In genomic region chr17:15715013-15715902, GRCm38 (mm10) we compare ENCODE assay signal across 8 mouse cellular contexts. TPM values are rescaled to one million over a fixed set of nuclear protein-coding genes. Genes with fewer than 3 reads are reported as not detected.
DNase-seq lines count a peak whose midpoint lies in the region; ATAC-seq and TF ChIP-seq lines count a peak whose summit lies in the region.
"Had no signal": no experiment of that assay in that cellular context is flagged by ENCODE, and none has a peak within 500 bp of the region (broad histone marks: within the 10 kb centered on the region; RNA-seq: fewer than 3 reads in every experiment).

No protein-coding gene starts in this region.

- H3K27me3 ChIP-seq in forebrain, embryonic 14.5 days (replicated peaks; ENCODE audit: control insufficient read depth, insufficient read depth, low read length): no peaks in the 10 kb centered on the region
- no peaks in the 10 kb centered on the region for H3K27me3 ChIP-seq in midbrain, embryonic 11.5 days (ENCODE audit: control insufficient read depth, insufficient read depth, low read length)
- no peaks in the 10 kb centered on the region for H3K27me3 ChIP-seq in thymus, adult 2 months (ENCODE audit: control insufficient read depth, insufficient read depth, low read length)

- H3K36me3 ChIP-seq in forebrain, embryonic 14.5 days (ENCODE audit: control insufficient read depth, insufficient read depth, low read length): peaks cover 4% of the 10 kb centered on the region; the same call in 1 of the 2 replicates
- H3K36me3 ChIP-seq in midbrain, embryonic 11.5 days (ENCODE audit: control insufficient read depth, insufficient read depth, low read length): no peaks in the 10 kb centered on the region; the same call in 1 of the 2 replicates
- H3K36me3 ChIP-seq in thymus, adult 2 months (ENCODE audit: control insufficient read depth, insufficient read depth, low read length): peaks cover 12% of the 10 kb centered on the region

- no peaks in the 10 kb centered on the region for H3K4me1 ChIP-seq in forebrain, embryonic 14.5 days (ENCODE audit: control insufficient read depth, insufficient read depth, low read length)
- H3K4me1 ChIP-seq in midbrain, embryonic 11.5 days (ENCODE audit: control insufficient read depth, insufficient read depth, low read length): 0 out of 2 replicates have a peak, but pooled peaks cover 2% of the 10 kb centered on the region
- H3K4me1 ChIP-seq in thymus, adult 2 months (replicated peaks; ENCODE audit: control insufficient read depth, insufficient read depth, low read length): peaks cover 2% of the 10 kb centered on the region

- no peaks in the 10 kb centered on the region for H3K9me3 ChIP-seq in forebrain, embryonic 14.5 days (replicated peaks; ENCODE audit: control insufficient read depth, low read length)
- no peaks in the 10 kb centered on the region for H3K9me3 ChIP-seq in midbrain, embryonic 11.5 days (ENCODE audit: control insufficient read depth, low read length)

- H3K4me2 ChIP-seq in forebrain, embryonic 14.5 days (ENCODE audit: low read length): no peak overlapping the region
- H3K4me2 ChIP-seq in midbrain, embryonic 11.5 days: no peak overlapping the region

- no peak overlapping the region for H3K27ac ChIP-seq in forebrain, embryonic 14.5 days (ENCODE audit: low read depth, low read length)
- no peak overlapping the region for H3K27ac ChIP-seq in midbrain, embryonic 11.5 days (ENCODE audit: low read depth, low read length)
- H3K27ac ChIP-seq in thymus, adult 2 months (ENCODE audit: control insufficient read depth, insufficient read depth, low read length): no peak overlapping the region

- no peak for TF ChIP-seq POLR2A in thymus, adult 2 months (IDR thresholded peaks at IDR 0.05; ENCODE audit: control insufficient read depth, extremely low read depth, insufficient read depth, low read length, poor library complexity)

- H3K9ac ChIP-seq in forebrain, embryonic 14.5 days (ENCODE audit: low read length): no peak overlapping the region
- no peak overlapping the region for H3K9ac ChIP-seq in midbrain, embryonic 11.5 days (ENCODE audit: low read length)

- H3K4me3 ChIP-seq in forebrain, embryonic 14.5 days (ENCODE audit: low read depth, low read length): no peak overlapping the region
- no peak overlapping the region for H3K4me3 ChIP-seq in midbrain, embryonic 11.5 days (ENCODE audit: low read depth, low read length)
- H3K4me3 ChIP-seq in thymus, adult 2 months (ENCODE audit: control insufficient read depth, insufficient read depth, low read length): no peak overlapping the region
- H3K4me3 ChIP-seq: myocyte had no signal

- peak; percentile 68 for ATAC-seq in forebrain, embryonic 14.5 days
- peak; percentile 64; the same call in 1 of the 2 replicates for ATAC-seq in midbrain, embryonic 11.5 days (ENCODE audit: low FRiP score)

- TF ChIP-seq CTCF in thymus, adult 2 months (IDR thresholded peaks at IDR 0.05; ENCODE audit: borderline replicate concordance, control insufficient read depth, extremely low read depth, insufficient read depth, low read length, poor library complexity): peak; percentile 54; the same call in 1 of the 2 replicates

- DNase-seq in right cerebral cortex, adult 18-20 months: peak; percentile 14
- DNase-seq in right cerebral cortex, postnatal 36 days (ENCODE audit: low spot score in 2 of 2): no peak
- DNase-seq in ZHBTc4 (ENCODE audit: low read depth, low spot score): peak; percentile 70
- peak; percentile 15 for DNase-seq in forebrain, embryonic 14.5 days (ENCODE audit: low spot score)
- peak; percentile 28 for DNase-seq in kidney, postnatal 14 days
- no peak for DNase-seq in midbrain, embryonic 11.5 days (ENCODE audit: low spot score, missing footprints)
- peak; percentile 66 for DNase-seq in thymus, adult 2 months

- 65% methylated on average over 3 of the region's 3 CpGs for WGBS in forebrain, embryonic 14.5 days
- 74% methylated on average over 3 of the region's 3 CpGs for WGBS in midbrain, embryonic 11.5 days
- 86% methylated on average over 3 of the region's 3 CpGs for WGBS in thymus, adult 2 months

RNA-seq across cellular contexts. Expression of gene Chd1, which starts 10.5 kb away (rescaled TPM):
- 17.2 and 21.5 TPM in 2 replicates for polyA plus RNA-seq in forebrain, embryonic 14.5 days (2014; fragmentation: Nextera tagmentation; extraction: Ambion mirVana)
- polyA plus RNA-seq in midbrain, embryonic 11.5 days (2014; fragmentation: Nextera tagmentation; extraction: Ambion mirVana): 46.9 TPM in 2 replicates
- polyA plus RNA-seq in thymus, adult 2 months (2012; rRNA removed): 30.4 and 60.7 TPM in 2 replicates

Comparison
In these comparisons a context has a peak if more than half of its experiments do, and no peak if none do; other contexts are left out.
1. DNase-seq: peak in right cerebral cortex, adult 18-20 months (single experiment), ZHBTc4 (single experiment), forebrain, embryonic 14.5 days (single experiment), kidney, postnatal 14 days (single experiment) and thymus, adult 2 months (single experiment); none in right cerebral cortex, postnatal 36 days (0 of 2) and midbrain, embryonic 11.5 days (single experiment).